Comparison of ENCODE assay signal across 8 mouse cellular contexts in the genomic region with DNA sequence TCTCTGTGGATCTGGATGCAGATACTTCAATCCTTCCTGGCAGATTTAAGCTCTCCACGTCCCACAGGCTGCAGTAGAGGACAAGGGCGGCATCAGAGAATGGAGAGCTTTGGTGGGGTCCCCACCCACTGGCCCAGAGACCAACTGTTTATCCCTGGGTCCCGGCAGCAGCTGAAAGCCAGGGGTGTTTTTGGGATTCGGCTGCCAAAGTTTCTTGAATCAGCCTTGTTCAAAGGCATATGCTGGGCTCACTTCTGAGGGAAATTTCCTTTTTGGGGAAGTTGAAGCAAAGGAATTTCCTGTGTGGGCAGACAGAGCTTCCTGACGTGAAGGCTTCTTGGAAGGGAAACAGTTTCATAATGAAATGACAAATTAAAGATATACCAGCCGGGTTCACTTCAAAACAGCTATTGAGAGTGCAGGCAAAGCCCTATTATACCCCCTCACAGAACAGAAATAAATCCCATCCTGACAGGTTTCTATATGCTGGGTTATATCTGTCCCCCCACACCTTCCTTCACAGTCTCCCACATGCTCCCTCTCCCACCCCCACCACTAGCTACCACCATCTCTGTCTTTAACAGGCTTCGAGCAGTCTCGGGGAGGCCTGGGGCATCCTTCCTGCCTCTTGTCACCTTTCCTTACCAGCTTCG.
DNase-seq lines count a peak whose midpoint lies in the region; ATAC-seq lines count a peak whose summit lies in the region.

No protein-coding gene starts in this region.

- H3K9ac ChIP-seq in embryonic facial prominence, embryonic 14.5 days (ENCODE audit: low read depth, low read length): 0 out of 2 replicates have a peak overlapping the region, but pooled peaks have one; percentile 28

- no peaks in the 10 kb centered on the region for H3K9me3 ChIP-seq in embryonic facial prominence, embryonic 14.5 days (ENCODE audit: control insufficient read depth, low read length)

- peak; percentile 48 for DNase-seq in layer of hippocampus, adult 11-12 months (ENCODE audit: low spot score)
- no peak for DNase-seq in layer of hippocampus, adult 9-10 months (ENCODE audit: low spot score)
- DNase-seq in embryonic facial prominence, embryonic 14.5 days (ENCODE audit: low spot score): peak; percentile 73
- DNase-seq in heart, postnatal 36 days: peak; percentile 53 to 61
- DNase-seq in left cerebral cortex, adult 8-10 months (ENCODE audit: low spot score in 2 of 2): peak; percentile 36 to 46
- no peak for DNase-seq in embryo, embryonic 10 days (ENCODE audit: low spot score)
- no peak for DNase-seq in embryo, embryonic 11 days

- H3K4me3 ChIP-seq in embryonic facial prominence, embryonic 14.5 days (ENCODE audit: low read depth, low read length): no peak overlapping the region

- intact Hi-C loops in heart, postnatal 36 days (cut with DNase I): loop anchor here (1.0 to 5.0 kb wide), 2 partner anchors 35 to 90 kb away; no protein-coding TSS in a partner anchor

- H3K36me3 ChIP-seq in embryonic facial prominence, embryonic 14.5 days (ENCODE audit: control insufficient read depth, insufficient read depth, low read length): no peaks in the 10 kb centered on the region

- H3K27ac ChIP-seq in embryonic facial prominence, embryonic 14.5 days (replicated peaks; ENCODE audit: low read depth, low read length): peak overlapping the region; percentile 54

- WGBS in embryonic facial prominence, embryonic 14.5 days: 34% methylated on average over 9 of the region's 9 CpGs

- H3K4me2 ChIP-seq in embryonic facial prominence, embryonic 14.5 days (ENCODE audit: low read depth, low read length): peak overlapping the region; percentile 28; the same call in 1 of the 2 replicates

- no peaks in the 10 kb centered on the region for H3K27me3 ChIP-seq in embryonic facial prominence, embryonic 14.5 days (replicated peaks; ENCODE audit: control insufficient read depth, insufficient read depth, low read length)

- ATAC-seq in embryonic facial prominence, embryonic 14.5 days (ENCODE audit: low read depth): no peak
- peak; percentile 28 for ATAC-seq in megakaryocyte progenitor cell, adult 5-6 weeks (replicated peaks; ENCODE audit: poor library complexity)

- H3K4me1 ChIP-seq in embryonic facial prominence, embryonic 14.5 days (ENCODE audit: control insufficient read depth, insufficient read depth, low read length): peaks cover 45% of the 10 kb centered on the region

Comparison
In these comparisons a context has a peak if more than half of its experiments do, and no peak if none do; other contexts are left out.
1. DNase-seq: peak in layer of hippocampus, adult 11-12 months (single experiment), embryonic facial prominence, embryonic 14.5 days (single experiment), heart, postnatal 36 days (2 of 2) and left cerebral cortex, adult 8-10 months (2 of 2); none in layer of hippocampus, adult 9-10 months (single experiment), embryo, embryonic 10 days (single experiment) and embryo, embryonic 11 days (single experiment).